Mouse (Mus musculus): Measurements from ENCODE around the gene Atp1b2. TPM values are rescaled to one million over a fixed set of nuclear protein-coding genes. Genes with fewer than 3 reads are reported as not detected.

The Atp1b2 gene
- polyA plus RNA-seq, 2 experiments = 10.4 to 17.9 TPM

GRCm38 (mm10) chr11:69591899-69592637 lies 13.7 kb downstream of the Atp1b2 start:
- ATAC-seq (ENCODE audit: low FRiP score, low read depth) = no peak
- WGBS = 79% methylated on average over 7 of the region's 7 CpGs
- H3K27me3 ChIP-seq (ENCODE audit: control insufficient read depth, insufficient read depth, low read length) = no peaks in the 10 kb centered on the region
- no peaks in the 10 kb centered on the region for H3K9me3 ChIP-seq (ENCODE audit: control insufficient read depth, low read length)
- peaks cover 57% of the 10 kb centered on the region for H3K36me3 ChIP-seq (ENCODE audit: control insufficient read depth, insufficient read depth, low read length)
- H3K4me2 ChIP-seq (replicated peaks; ENCODE audit: low read depth, low read length, severe bottlenecking) = no peak overlapping the region
- DNase-seq (ENCODE audit: low spot score) = no peak
- no peak for TF ChIP-seq POLR2A (IDR thresholded peaks at IDR 0.05; ENCODE audit: borderline replicate concordance, extremely low read depth, insufficient read depth, insufficient read length)
- H3K4me1 ChIP-seq (ENCODE audit: control insufficient read depth, insufficient read depth, low read length) = no peaks in the 10 kb centered on the region
- H3K27ac ChIP-seq (replicated peaks; ENCODE audit: low read depth, low read length) = 0 out of 2 replicates have a peak overlapping the region, but pooled peaks have one; percentile 19
- H3K4me3 ChIP-seq (replicated peaks; ENCODE audit: low read length) = no peak overlapping the region
- H3K9ac ChIP-seq (ENCODE audit: low read depth, low read length, severe bottlenecking) = no peak overlapping the region

DNA sequence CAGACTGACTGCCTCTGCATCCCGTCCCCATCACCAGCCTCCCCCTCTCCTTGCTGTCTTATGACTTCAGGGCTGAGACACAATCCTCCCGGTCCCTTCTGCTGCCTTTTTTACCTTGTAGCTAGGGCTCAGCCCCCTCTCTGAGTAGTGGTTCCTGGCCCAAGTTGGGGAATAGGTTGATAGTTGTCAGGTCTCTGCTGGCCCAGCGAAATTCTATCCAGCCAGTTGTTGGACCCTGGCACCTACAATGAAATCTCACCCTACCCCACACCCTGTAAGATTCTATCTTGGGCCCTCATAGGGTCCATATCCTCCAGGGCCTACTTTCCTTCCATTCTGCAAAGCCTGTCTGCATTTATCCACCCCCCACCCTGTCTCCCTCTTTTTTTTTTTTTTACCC lies 14.3 kb downstream of the Atp1b2 start:
- H3K4me2 ChIP-seq (replicated peaks; ENCODE audit: low read depth, low read length, severe bottlenecking) = no peak overlapping the region

DNA sequence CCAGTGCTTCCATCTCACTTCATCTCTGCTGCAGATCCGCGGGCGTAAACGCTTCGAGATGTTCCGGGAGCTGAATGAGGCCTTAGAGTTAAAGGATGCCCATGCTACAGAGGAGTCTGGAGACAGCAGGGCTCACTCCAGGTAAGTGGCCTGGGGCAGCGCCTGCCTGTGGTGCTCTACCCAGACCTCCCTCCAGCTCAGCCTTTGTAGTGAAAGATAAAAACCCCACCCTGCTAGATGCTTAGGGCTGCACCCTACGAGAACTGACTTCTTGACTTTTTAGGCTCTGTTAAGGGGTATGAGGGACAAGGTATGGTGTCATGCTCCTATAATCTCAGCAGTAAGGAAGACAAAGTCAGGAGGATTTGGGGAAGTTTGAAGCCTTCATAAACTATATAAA lies 15.1 kb downstream of the Atp1b2 start:
- DNase-seq (ENCODE audit: low spot score) (no peak), ATAC-seq (ENCODE audit: low FRiP score, low read depth) (no peak)
- H3K27me3 ChIP-seq (ENCODE audit: control insufficient read depth, insufficient read depth, low read length) = no peaks in the 10 kb centered on the region
- no peaks in the 10 kb centered on the region for H3K9me3 ChIP-seq (ENCODE audit: control insufficient read depth, low read length)
- H3K9ac ChIP-seq (ENCODE audit: low read depth, low read length, severe bottlenecking) = no peak overlapping the region
- H3K4me3 ChIP-seq (replicated peaks; ENCODE audit: low read length) = no peak overlapping the region
- H3K4me2 ChIP-seq (replicated peaks; ENCODE audit: low read depth, low read length, severe bottlenecking) = no peak overlapping the region
- WGBS = 93% methylated on average over 8 of the region's 8 CpGs
- H3K4me1 ChIP-seq (ENCODE audit: control insufficient read depth, insufficient read depth, low read length) = no peaks in the 10 kb centered on the region
- H3K36me3 ChIP-seq (ENCODE audit: control insufficient read depth, insufficient read depth, low read length) = peaks cover 66% of the 10 kb centered on the region
- no peak overlapping the region for H3K27ac ChIP-seq (replicated peaks; ENCODE audit: low read depth, low read length)
- TF ChIP-seq POLR2A (IDR thresholded peaks at IDR 0.05; ENCODE audit: borderline replicate concordance, extremely low read depth, insufficient read depth, insufficient read length) = no peak

More for the DNA sequence above, 14.3 kb downstream of the Atp1b2 start:
- TF ChIP-seq POLR2A (IDR thresholded peaks at IDR 0.05; ENCODE audit: borderline replicate concordance, extremely low read depth, insufficient read depth, insufficient read length) = no peak
- Histone ChIP-seq H3K27ac (replicated peaks; ENCODE audit: low read depth, low read length) (no peak overlapping the region), H3K36me3 (ENCODE audit: control insufficient read depth, insufficient read depth, low read length) (peaks cover 61% of the 10 kb centered on the region), H3K9me3 (ENCODE audit: control insufficient read depth, low read length) (no peaks in the 10 kb centered on the region), H3K27me3 (ENCODE audit: control insufficient read depth, insufficient read depth, low read length) (no peaks in the 10 kb centered on the region), H3K4me1 (ENCODE audit: control insufficient read depth, insufficient read depth, low read length) (no peaks in the 10 kb centered on the region), H3K9ac (ENCODE audit: low read depth, low read length, severe bottlenecking) (no peak overlapping the region), H3K4me3 (replicated peaks; ENCODE audit: low read length) (no peak overlapping the region)
- WGBS = 94% methylated on average over 3 of the region's 3 CpGs
- ATAC-seq (ENCODE audit: low FRiP score, low read depth) (no peak), DNase-seq (ENCODE audit: low spot score) (no peak)

DNA sequence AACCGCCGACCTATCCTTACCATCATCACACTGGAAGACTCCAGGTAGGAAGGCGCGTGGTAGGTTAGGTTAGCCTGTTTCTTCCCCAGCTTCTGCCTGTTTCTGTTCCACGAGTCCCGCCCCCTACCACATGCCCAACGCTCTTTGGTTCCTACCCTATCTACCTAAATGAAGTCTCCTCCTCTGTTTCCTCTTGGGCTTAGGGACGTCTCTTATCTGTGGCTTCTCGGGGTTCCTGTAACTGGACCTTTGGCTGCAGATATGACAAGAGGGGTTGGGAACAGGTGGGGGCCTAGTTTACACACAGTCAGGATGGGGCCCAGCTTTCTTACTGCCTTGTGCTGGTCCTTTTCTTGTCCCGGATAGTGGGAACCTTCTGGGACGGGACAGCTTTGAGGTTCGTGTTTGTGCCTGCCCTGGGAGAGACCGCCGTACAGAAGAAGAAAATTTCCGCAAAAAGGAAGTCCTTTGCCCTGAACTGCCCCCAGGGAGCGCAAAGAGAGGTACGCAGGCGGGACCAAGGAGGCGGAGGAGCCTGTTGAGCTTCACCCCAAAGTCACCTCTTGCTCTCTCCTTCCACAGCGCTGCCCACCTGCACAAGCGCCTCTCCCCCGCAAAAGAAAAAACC lies 16.4 kb downstream of the Atp1b2 start:
- no peaks in the 10 kb centered on the region for H3K27me3 ChIP-seq (ENCODE audit: control insufficient read depth, insufficient read depth, low read length)
- H3K4me3 ChIP-seq (replicated peaks; ENCODE audit: low read length) = no peak overlapping the region
- no peaks in the 10 kb centered on the region for H3K9me3 ChIP-seq (ENCODE audit: control insufficient read depth, low read length)
- no peak overlapping the region for H3K4me2 ChIP-seq (replicated peaks; ENCODE audit: low read depth, low read length, severe bottlenecking)
- H3K27ac ChIP-seq (replicated peaks; ENCODE audit: low read depth, low read length) = no peak overlapping the region
- H3K36me3 ChIP-seq (ENCODE audit: control insufficient read depth, insufficient read depth, low read length) = peaks cover 63% of the 10 kb centered on the region
- TF ChIP-seq POLR2A (IDR thresholded peaks at IDR 0.05; ENCODE audit: borderline replicate concordance, extremely low read depth, insufficient read depth, insufficient read length) = no peak
- H3K4me1 ChIP-seq (ENCODE audit: control insufficient read depth, insufficient read depth, low read length) = no peaks in the 10 kb centered on the region
- no peak for ATAC-seq (ENCODE audit: low FRiP score, low read depth)
- 91% methylated on average over 22 of the region's 22 CpGs for WGBS
- H3K9ac ChIP-seq (ENCODE audit: low read depth, low read length, severe bottlenecking) = no peak overlapping the region
- DNase-seq (ENCODE audit: low spot score) = no peak

GRCm38 (mm10) chr11:69585718-69586325 lies 19.9 kb downstream of the Atp1b2 start:
- H3K36me3 ChIP-seq (ENCODE audit: control insufficient read depth, insufficient read depth, low read length) = peaks cover 60% of the 10 kb centered on the region
- no peak overlapping the region for H3K9ac ChIP-seq (ENCODE audit: low read depth, low read length, severe bottlenecking)
- no peak for TF ChIP-seq POLR2A (IDR thresholded peaks at IDR 0.05; ENCODE audit: borderline replicate concordance, extremely low read depth, insufficient read depth, insufficient read length)
- H3K27ac ChIP-seq (replicated peaks; ENCODE audit: low read depth, low read length) = no peak overlapping the region
- H3K4me2 ChIP-seq (replicated peaks; ENCODE audit: low read depth, low read length, severe bottlenecking) = no peak overlapping the region
- H3K4me3 ChIP-seq (replicated peaks; ENCODE audit: low read length) = no peak overlapping the region
- ATAC-seq (ENCODE audit: low FRiP score, low read depth) (no peak), DNase-seq (ENCODE audit: low spot score) (no peak)
- H3K4me1 ChIP-seq (ENCODE audit: control insufficient read depth, insufficient read depth, low read length) = peaks cover 5% of the 10 kb centered on the region; the same call in 1 of the 2 replicates
- no peaks in the 10 kb centered on the region for H3K27me3 ChIP-seq (ENCODE audit: control insufficient read depth, insufficient read depth, low read length)
- no peaks in the 10 kb centered on the region for H3K9me3 ChIP-seq (ENCODE audit: control insufficient read depth, low read length)
- 89% methylated on average over 7 of the region's 7 CpGs for WGBS
